Mouse (Mus musculus): Measurements from ENCODE around the gene Ppp3r2. TPM values are rescaled to one million over a fixed set of nuclear protein-coding genes. Genes with fewer than 3 reads are reported as not detected.

Ppp3r2 gene
- polyA plus RNA-seq, 1 experiment from 2014 or later: 0.09 TPM

DNA sequence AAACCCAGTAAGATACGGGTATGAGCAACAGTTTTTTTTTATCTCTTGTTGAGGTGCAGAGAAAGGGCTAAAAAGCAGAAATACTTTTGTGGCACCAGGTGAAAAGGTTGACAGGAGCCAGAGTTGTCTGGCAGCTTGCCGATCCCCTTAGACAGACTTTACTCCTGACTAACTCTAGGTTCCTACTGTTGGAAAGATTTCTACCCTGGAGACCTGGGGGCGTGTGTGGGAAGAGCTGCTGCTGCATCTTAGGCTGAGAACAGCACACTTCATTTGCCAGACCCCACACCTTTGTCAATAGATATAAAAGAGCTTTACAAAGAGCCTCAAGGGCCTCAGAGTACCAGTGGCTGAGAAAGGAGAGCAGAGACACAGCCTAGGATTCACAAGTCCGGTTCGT is 17.0 kb downstream of the Ppp3r2 start:
- Histone ChIP-seq H3K4me3 (ENCODE audit: low read depth, low read length) (no peak overlapping the region), H3K27ac (ENCODE audit: low read depth, low read length) (no peak overlapping the region), H3K27me3 (replicated peaks; ENCODE audit: control insufficient read depth, insufficient read depth, low read length) (no peaks in the 10 kb centered on the region), H3K4me1 (ENCODE audit: control insufficient read depth, insufficient read depth, low read length) (no peaks in the 10 kb centered on the region), H3K9ac (ENCODE audit: low read length) (no peak overlapping the region), H3K4me2 (ENCODE audit: low read length) (no peak overlapping the region), H3K36me3 (ENCODE audit: control insufficient read depth, insufficient read depth, low read length) (peaks cover 28% of the 10 kb centered on the region), H3K9me3 (replicated peaks; ENCODE audit: control insufficient read depth, low read length) (no peaks in the 10 kb centered on the region)
- DNase-seq (ENCODE audit: low spot score) (no peak), ATAC-seq (no peak)
- WGBS: 77% methylated on average over 5 of the region's 5 CpGs

DNA sequence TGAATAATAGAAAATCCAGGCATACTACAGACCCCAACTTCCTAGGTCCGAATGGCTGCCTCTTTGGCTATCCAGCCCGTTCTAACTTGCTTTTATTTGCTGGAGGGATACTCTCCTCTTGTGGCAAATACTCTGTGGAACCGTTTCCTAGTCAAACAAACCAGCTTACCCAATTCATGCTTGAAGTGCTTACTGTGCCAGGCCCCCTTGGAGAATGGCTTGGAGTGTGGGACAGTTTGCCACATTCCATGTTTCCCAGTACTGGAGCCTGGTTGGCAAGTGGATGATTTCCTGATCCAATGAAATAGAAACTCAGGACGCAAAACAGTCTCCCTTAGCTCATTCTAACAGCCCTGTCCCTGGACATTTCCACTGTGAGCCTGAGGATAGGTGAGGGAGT is 19.6 kb downstream of the Ppp3r2 start:
- H3K27ac ChIP-seq (ENCODE audit: low read depth, low read length): no peak overlapping the region
- DNase-seq (ENCODE audit: low spot score) (no peak), ATAC-seq (no peak)
- H3K4me2 ChIP-seq (ENCODE audit: low read length): no peak overlapping the region
- no peak overlapping the region for H3K4me3 ChIP-seq (ENCODE audit: low read depth, low read length)
- WGBS: 88% methylated on average over 4 of the region's 4 CpGs
- no peaks in the 10 kb centered on the region for H3K4me1 ChIP-seq (ENCODE audit: control insufficient read depth, insufficient read depth, low read length)
- no peaks in the 10 kb centered on the region for H3K27me3 ChIP-seq (replicated peaks; ENCODE audit: control insufficient read depth, insufficient read depth, low read length)
- H3K9me3 ChIP-seq (replicated peaks; ENCODE audit: control insufficient read depth, low read length): no peaks in the 10 kb centered on the region
- H3K9ac ChIP-seq (ENCODE audit: low read length): no peak overlapping the region
- H3K36me3 ChIP-seq (ENCODE audit: control insufficient read depth, insufficient read depth, low read length): peaks cover 46% of the 10 kb centered on the region

DNA sequence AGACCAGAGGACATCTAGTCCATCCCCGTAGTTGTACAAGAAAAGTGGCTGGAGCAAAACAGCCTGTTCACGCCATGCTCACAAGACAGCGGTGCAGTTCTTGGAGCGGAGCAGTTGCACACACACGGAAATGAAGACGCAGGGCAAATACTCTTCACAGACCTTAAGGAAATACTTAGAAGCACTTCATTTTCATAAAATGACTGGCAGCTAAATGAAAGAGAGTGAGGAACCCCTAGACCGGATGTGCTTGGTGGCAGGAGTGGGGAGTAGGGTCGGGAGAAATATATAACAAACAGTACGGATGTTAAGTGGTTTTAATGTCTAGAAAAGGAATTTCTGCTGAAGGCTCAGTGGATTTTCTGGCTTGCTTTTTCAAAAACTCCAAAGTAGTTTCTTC is 20.2 kb downstream of the Ppp3r2 start:
- H3K27me3 ChIP-seq (replicated peaks; ENCODE audit: control insufficient read depth, insufficient read depth, low read length): no peaks in the 10 kb centered on the region
- 94% methylated on average over 9 of the region's 9 CpGs for WGBS
- no peak overlapping the region for H3K4me2 ChIP-seq (ENCODE audit: low read length)
- no peak for DNase-seq (ENCODE audit: low spot score)
- H3K4me1 ChIP-seq (ENCODE audit: control insufficient read depth, insufficient read depth, low read length): no peaks in the 10 kb centered on the region
- no peak for ATAC-seq
- H3K9ac ChIP-seq (ENCODE audit: low read length): no peak overlapping the region
- H3K4me3 ChIP-seq (ENCODE audit: low read depth, low read length): no peak overlapping the region
- H3K9me3 ChIP-seq (replicated peaks; ENCODE audit: control insufficient read depth, low read length): no peaks in the 10 kb centered on the region
- no peak overlapping the region for H3K27ac ChIP-seq (ENCODE audit: low read depth, low read length)
- peaks cover 50% of the 10 kb centered on the region for H3K36me3 ChIP-seq (ENCODE audit: control insufficient read depth, insufficient read depth, low read length)

DNA sequence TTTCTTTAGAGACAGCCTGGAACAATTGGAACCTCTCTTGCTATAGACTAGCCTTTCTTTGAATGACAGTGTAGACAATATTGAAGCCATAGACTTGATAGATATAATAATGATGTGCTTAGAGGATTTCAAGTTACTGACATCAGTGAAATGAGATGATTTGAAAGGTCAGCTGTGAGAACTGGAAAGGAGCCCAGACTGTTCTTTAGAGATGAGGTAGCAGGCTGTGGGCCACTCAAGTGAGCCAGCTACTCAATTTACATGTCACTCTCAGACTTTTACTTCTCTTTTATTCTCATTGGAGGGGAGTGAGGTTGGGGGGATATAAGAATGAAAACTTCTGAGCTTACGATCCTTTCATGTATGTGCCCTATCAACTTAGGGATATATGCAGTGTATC is 22.4 kb downstream of the Ppp3r2 start:
- no peaks in the 10 kb centered on the region for H3K9me3 ChIP-seq (replicated peaks; ENCODE audit: control insufficient read depth, low read length)
- peak; percentile 42 for DNase-seq (ENCODE audit: low spot score)
- no peaks in the 10 kb centered on the region for H3K4me1 ChIP-seq (ENCODE audit: control insufficient read depth, insufficient read depth, low read length)
- peak; percentile 46; the same call in 1 of the 2 replicates for ATAC-seq
- 68% methylated on average over 1 of the region's 1 CpGs for WGBS
- H3K4me2 ChIP-seq (ENCODE audit: low read length): no peak overlapping the region
- no peak overlapping the region for H3K9ac ChIP-seq (ENCODE audit: low read length)
- peaks cover 67% of the 10 kb centered on the region for H3K36me3 ChIP-seq (ENCODE audit: control insufficient read depth, insufficient read depth, low read length)
- no peak overlapping the region for H3K4me3 ChIP-seq (ENCODE audit: low read depth, low read length)
- H3K27ac ChIP-seq (ENCODE audit: low read depth, low read length): no peak overlapping the region
- H3K27me3 ChIP-seq (replicated peaks; ENCODE audit: control insufficient read depth, insufficient read depth, low read length): no peaks in the 10 kb centered on the region

DNA sequence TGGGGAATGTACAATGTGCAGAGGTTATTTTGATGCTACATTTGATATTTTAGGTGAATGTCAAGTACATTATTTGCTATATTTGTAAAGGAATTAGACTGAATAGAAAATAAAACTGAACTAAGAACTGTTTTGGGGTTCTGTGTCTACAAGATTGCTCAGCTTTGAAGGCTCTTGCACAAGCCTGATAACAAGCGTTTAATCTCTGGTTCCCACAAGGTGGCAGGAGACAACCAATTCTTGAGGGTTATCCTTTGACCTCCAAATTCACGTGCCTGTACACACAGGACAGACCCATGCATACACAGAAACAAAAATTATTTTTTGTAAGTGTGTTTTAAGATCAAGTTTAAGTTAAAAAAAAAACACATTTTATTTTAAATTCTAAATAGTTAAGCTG is 41.9 kb downstream of the Ppp3r2 start:
- Histone ChIP-seq H3K4me1 (ENCODE audit: control insufficient read depth, insufficient read depth, low read length) (no peaks in the 10 kb centered on the region), H3K4me3 (ENCODE audit: low read depth, low read length) (no peak overlapping the region), H3K9me3 (replicated peaks; ENCODE audit: control insufficient read depth, low read length) (no peaks in the 10 kb centered on the region), H3K4me2 (ENCODE audit: low read length) (no peak overlapping the region), H3K36me3 (ENCODE audit: control insufficient read depth, insufficient read depth, low read length) (peaks cover 77% of the 10 kb centered on the region), H3K9ac (ENCODE audit: low read length) (no peak overlapping the region), H3K27ac (ENCODE audit: low read depth, low read length) (no peak overlapping the region), H3K27me3 (replicated peaks; ENCODE audit: control insufficient read depth, insufficient read depth, low read length) (no peaks in the 10 kb centered on the region)
- 80% methylated on average over 2 of the region's 2 CpGs for WGBS
- no peak for DNase-seq (ENCODE audit: low spot score)
- ATAC-seq: no peak

DNA sequence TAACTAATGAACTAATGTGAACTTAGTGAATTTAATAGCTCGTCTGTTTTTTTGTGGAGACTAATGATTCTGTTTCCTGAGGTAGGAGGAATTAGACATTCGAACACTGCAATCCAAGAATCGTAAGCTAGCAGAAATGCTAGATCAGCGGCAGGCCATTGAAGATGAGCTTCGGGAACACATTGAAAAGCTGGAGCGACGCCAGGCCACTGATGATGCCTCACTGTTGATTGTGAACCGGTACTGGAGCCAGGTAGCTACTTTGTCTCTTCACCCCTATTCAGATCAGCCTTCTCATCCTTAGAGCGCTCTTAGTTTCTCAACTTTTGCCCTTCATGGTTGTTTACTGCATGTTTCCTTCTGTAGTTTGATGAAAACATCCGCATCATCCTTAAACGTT is 44.0 kb downstream of the Ppp3r2 start:
- peaks cover 68% of the 10 kb centered on the region for H3K36me3 ChIP-seq (ENCODE audit: control insufficient read depth, insufficient read depth, low read length)
- no peak for ATAC-seq

DNA sequence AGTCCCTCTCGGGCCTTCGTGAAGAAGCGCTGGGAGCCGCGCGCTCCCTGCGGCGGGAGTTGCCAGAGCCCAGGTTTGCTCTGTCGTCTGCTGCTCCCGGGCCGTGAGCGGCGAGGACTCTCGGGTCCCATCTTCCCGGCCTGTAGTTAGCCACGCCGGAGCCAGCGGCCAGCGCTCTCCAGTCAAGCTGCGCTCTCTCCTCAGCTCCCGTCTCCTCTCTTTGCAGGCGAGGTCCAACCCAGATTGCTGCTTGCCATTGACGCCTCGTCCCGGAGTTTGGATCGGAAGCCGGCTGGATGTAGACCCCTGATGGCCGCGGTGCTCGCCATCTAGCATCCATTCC is 49.7 kb downstream of the Ppp3r2 start:
- ATAC-seq: peak; percentile 73
- Histone ChIP-seq H3K27ac (ENCODE audit: low read depth, low read length) (peak overlapping the region; percentile 81), H3K4me3 (ENCODE audit: low read depth, low read length) (peak overlapping the region; percentile 85), H3K9ac (ENCODE audit: low read length) (peak overlapping the region; percentile 79), H3K27me3 (replicated peaks; ENCODE audit: control insufficient read depth, insufficient read depth, low read length) (no peaks in the 10 kb centered on the region), H3K9me3 (replicated peaks; ENCODE audit: control insufficient read depth, low read length) (no peaks in the 10 kb centered on the region), H3K36me3 (ENCODE audit: control insufficient read depth, insufficient read depth, low read length) (peaks cover 30% of the 10 kb centered on the region), H3K4me1 (ENCODE audit: control insufficient read depth, insufficient read depth, low read length) (peaks cover 7% of the 10 kb centered on the region), H3K4me2 (ENCODE audit: low read length) (peak overlapping the region; percentile 82)
- under 1% methylated on average over 30 of the region's 30 CpGs for WGBS
- no peak for DNase-seq (ENCODE audit: low spot score)

More for the DNA sequence above, 44.0 kb downstream of the Ppp3r2 start:
- Histone ChIP-seq H3K27me3 (replicated peaks; ENCODE audit: control insufficient read depth, insufficient read depth, low read length) (no peaks in the 10 kb centered on the region), H3K9ac (ENCODE audit: low read length) (no peak overlapping the region), H3K27ac (ENCODE audit: low read depth, low read length) (no peak overlapping the region), H3K4me2 (ENCODE audit: low read length) (no peak overlapping the region), H3K4me3 (ENCODE audit: low read depth, low read length) (no peak overlapping the region), H3K4me1 (ENCODE audit: control insufficient read depth, insufficient read depth, low read length) (peaks cover 7% of the 10 kb centered on the region), H3K9me3 (replicated peaks; ENCODE audit: control insufficient read depth, low read length) (no peaks in the 10 kb centered on the region)
- 90% methylated on average over 11 of the region's 11 CpGs for WGBS
- DNase-seq (ENCODE audit: low spot score): no peak

DNA sequence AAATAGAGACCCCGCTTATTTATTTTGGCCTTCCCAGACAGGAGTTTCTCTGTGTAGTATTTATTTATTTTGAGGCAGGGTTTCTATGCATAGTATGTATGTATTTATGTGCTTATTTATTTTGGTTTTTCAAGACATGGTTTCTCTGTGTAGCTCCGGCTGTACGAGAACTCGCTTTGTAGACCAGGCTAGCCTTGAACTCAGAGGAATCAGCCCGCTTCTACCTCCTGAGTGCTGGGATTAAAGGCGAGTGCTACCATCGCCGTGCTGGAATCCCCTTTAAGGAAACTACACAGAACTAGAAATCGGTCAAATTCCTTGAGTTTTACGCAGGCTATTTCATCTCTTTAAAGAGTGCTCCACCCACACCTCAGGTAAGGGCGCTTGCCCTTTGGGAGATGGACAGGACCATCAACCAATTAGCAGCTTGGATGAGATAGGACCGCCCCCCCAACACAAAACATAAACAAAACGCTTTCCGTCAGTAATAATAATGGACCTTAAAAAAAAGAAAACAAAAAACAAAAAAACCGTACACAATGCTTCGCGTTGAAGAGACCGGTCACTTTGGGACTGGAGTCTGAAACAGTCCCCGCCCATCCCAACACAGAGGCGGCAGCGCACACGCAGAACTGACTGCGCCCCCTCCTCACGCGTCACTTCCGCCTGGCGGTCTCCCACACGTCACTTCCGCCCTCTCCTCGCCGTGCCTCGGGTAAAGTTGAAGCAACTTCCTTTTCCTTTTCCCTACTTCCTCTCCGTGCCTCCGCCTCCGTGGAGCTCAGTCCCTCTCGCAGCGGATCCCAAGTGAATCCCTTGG is 50.3 kb downstream of the Ppp3r2 start, which contains the start of gene Rnf20:
Rnf20 (plus strand) TSS at position 688 of the 820 bp plus-strand sequence.
- Histone ChIP-seq H3K27ac (ENCODE audit: low read depth, low read length) (peak within 1 kb of the TSS; percentile 81), H3K27me3 (replicated peaks; ENCODE audit: control insufficient read depth, insufficient read depth, low read length) (no peaks in the 10 kb centered on the region), H3K4me3 (ENCODE audit: low read depth, low read length) (peak within 1 kb of the TSS; percentile 85), H3K4me1 (ENCODE audit: control insufficient read depth, insufficient read depth, low read length) (peaks cover 7% of the 10 kb centered on the region), H3K4me2 (ENCODE audit: low read length) (peak within 1 kb of the TSS; percentile 82), H3K9ac (ENCODE audit: low read length) (peak within 1 kb of the TSS; percentile 79), H3K36me3 (ENCODE audit: control insufficient read depth, insufficient read depth, low read length) (peaks cover 24% of the 10 kb centered on the region), H3K9me3 (replicated peaks; ENCODE audit: control insufficient read depth, low read length) (no peaks in the 10 kb centered on the region)
- peak; percentile 98 for DNase-seq (ENCODE audit: low spot score)
- ATAC-seq: peak; percentile 98
- 4% methylated on average over 37 of the region's 37 CpGs for WGBS

DNA sequence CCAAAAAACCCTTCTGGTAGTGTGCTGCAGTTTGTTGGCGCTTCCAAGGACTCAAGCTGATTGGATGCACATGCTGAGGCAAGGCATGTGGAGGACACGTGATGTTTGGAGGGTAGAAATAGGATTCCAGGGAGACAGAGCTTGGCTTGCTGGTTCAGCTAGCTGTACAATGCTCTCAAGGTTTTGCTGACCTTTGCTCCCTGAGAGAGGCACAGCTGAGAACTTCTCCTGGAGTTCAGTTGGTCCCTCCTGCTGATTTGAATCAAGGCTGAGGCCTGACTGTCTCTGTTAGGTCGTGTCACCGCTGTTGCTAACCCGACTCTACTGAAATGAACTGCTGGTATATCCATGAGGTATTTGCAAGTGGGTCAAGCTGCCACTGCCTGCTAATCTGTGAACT is 52.9 kb downstream of the Ppp3r2 start:
- ATAC-seq (no peak), DNase-seq (ENCODE audit: low spot score) (no peak)
- Histone ChIP-seq H3K27ac (ENCODE audit: low read depth, low read length) (no peak overlapping the region), H3K9ac (ENCODE audit: low read length) (no peak overlapping the region), H3K9me3 (replicated peaks; ENCODE audit: control insufficient read depth, low read length) (no peaks in the 10 kb centered on the region), H3K4me2 (ENCODE audit: low read length) (no peak overlapping the region), H3K27me3 (replicated peaks; ENCODE audit: control insufficient read depth, insufficient read depth, low read length) (no peaks in the 10 kb centered on the region), H3K4me3 (ENCODE audit: low read depth, low read length) (no peak overlapping the region), H3K4me1 (ENCODE audit: control insufficient read depth, insufficient read depth, low read length) (peaks cover 6% of the 10 kb centered on the region), H3K36me3 (ENCODE audit: control insufficient read depth, insufficient read depth, low read length) (no peaks in the 10 kb centered on the region; the same call in 1 of the 2 replicates)
- 79% methylated on average over 5 of the region's 5 CpGs for WGBS
